Mouse (Mus musculus) hindbrain, postnatal 0 days (tissue): ENCODE measurements around the gene Gm28035. TPM values are rescaled to one million over a fixed set of nuclear protein-coding genes. Genes with fewer than 3 reads are reported as not detected.
A peak's percentile ranks its signal among the peaks of the same experiment; 100 is the strongest.

Experiments used
- ATAC-seq: fragments of 200-750 bp; cut with Nextera tagmentation; 2 replicates; pipeline ENCODE4 v1.8.0; 2017; ENCODE audit warnings: mild to moderate bottlenecking, moderate TSS enrichment, moderate library complexity
- DNase-seq: peaks from one replicate; pipeline ENCODE4 v3.0.0-alpha.2; 2015; ENCODE audit warnings: low spot score
- H3K27ac ChIP-seq: fragments of 300-500 bp; sonication (generic); 2 replicates; pipeline ENCODE4 v1.5.1; 2014; ENCODE audit warnings: mild to moderate bottlenecking
- H3K27me3 ChIP-seq: fragments of 300-500 bp; sonication (generic); 2 replicates; pipeline ENCODE4 v1.6.1; 2014; ENCODE audit warnings: low read length, mixed read lengths; ENCODE audit not compliant: insufficient read depth
- H3K36me3 ChIP-seq: fragments of 300-500 bp; sonication (generic); 2 replicates; pipeline ENCODE4 v1.6.1; 2014; ENCODE audit warnings: low read length, mixed read lengths; ENCODE audit not compliant: insufficient read depth
- H3K4me1 ChIP-seq: fragments of 300-500 bp; sonication (generic); 2 replicates; pipeline ENCODE4 v1.6.1; 2014; ENCODE audit warnings: antibody characterized with exemption, low read length, mixed read lengths; ENCODE audit not compliant: insufficient read depth
- H3K4me2 ChIP-seq: fragments of 300-500 bp; sonication (generic); 2 replicates; pipeline ENCODE4 v1.6.1; 2014; ENCODE audit warnings: low read depth, mild to moderate bottlenecking, low read length, moderate library complexity, mixed read lengths
- H3K4me3 ChIP-seq: fragments of 300-500 bp; sonication (generic); 2 replicates; pipeline ENCODE4 v1.5.1; 2014; ENCODE audit warnings: low read length
- H3K9ac ChIP-seq: fragments of 300-500 bp; sonication (generic); replicated peaks from 2 replicates; pipeline ENCODE4 v1.6.1; 2014; ENCODE audit warnings: mild to moderate bottlenecking, low read length, moderate library complexity, mixed read lengths
- H3K9me3 ChIP-seq: fragments of 300-500 bp; sonication (generic); 2 replicates; pipeline ENCODE4 v1.6.1; 2016; ENCODE audit warnings: low read length, mixed read lengths
- CTCF ChIP-seq: IDR thresholded peaks from 2 replicates; pipeline ENCODE4 v1.5.1; 2016; ENCODE audit warnings: antibody characterized with exemption, control low read depth, low read depth
- WGBS: fragments of 180-500 bp; shearing (Covaris S2); extraction: QIAGEN DNeasy Blood & Tissue Kit; methylation state at CpG from one replicate; pipeline ENCODE4 v1.1.7; 2014; 5-methylcytosine and 5-hydroxymethylcytosine counted together
- polyA plus RNA-seq: library from polyadenylated mRNA; unstranded; fragments of >200 nt; fragmentation: Nextera tagmentation; extraction: Ambion mirVana; gene quantifications from 2 replicates; pipeline ENCODE4 v1.2.1, GENCODE M21; 2015
- total RNA-seq: library from RNA; depleted of rRNA; stranded (reverse); fragments of >200 nt; gene quantifications from 2 replicates; pipeline ENCODE4 v1.2.3, GENCODE M21; 2014

Gm28035 gene
- total and polyA plus RNA-seq, 2 experiments from 2014 or later: 0.31 to 15.1 TPM

GRCm38 (mm10) chr2:30255631-30256395 is 15.4 kb downstream of the Gm28035 start:
- no peak overlapping the region for H3K9ac ChIP-seq
- ATAC-seq (no peak), DNase-seq (no peak)
- H3K36me3 ChIP-seq: peaks cover 41% of the 10 kb centered on the region
- no peaks in the 10 kb centered on the region; the same call in 1 of the 2 replicates for H3K4me1 ChIP-seq
- WGBS: 96% methylated on average over 42 of the region's 42 CpGs
- TF ChIP-seq CTCF: no peak
- no peak overlapping the region for H3K27ac ChIP-seq
- H3K9me3 ChIP-seq: no peaks in the 10 kb centered on the region
- H3K4me2 ChIP-seq: no peak overlapping the region
- H3K4me3 ChIP-seq: no peak overlapping the region
- H3K27me3 ChIP-seq: no peaks in the 10 kb centered on the region

GRCm38 (mm10) chr2:30256616-30257350 is 16.4 kb downstream of the Gm28035 start:
- H3K36me3 ChIP-seq: peaks cover 42% of the 10 kb centered on the region
- ATAC-seq: no peak
- WGBS: 97% methylated on average over 30 of the region's 30 CpGs

GRCm38 (mm10) chr2:30257699-30258460 is 17.5 kb downstream of the Gm28035 start:
- no peak overlapping the region for H3K27ac ChIP-seq
- no peak for DNase-seq
- no peaks in the 10 kb centered on the region for H3K27me3 ChIP-seq
- no peaks in the 10 kb centered on the region; the same call in 1 of the 2 replicates for H3K4me1 ChIP-seq
- peaks cover 47% of the 10 kb centered on the region for H3K36me3 ChIP-seq
- no peak overlapping the region for H3K4me2 ChIP-seq
- no peak overlapping the region for H3K4me3 ChIP-seq
- no peak for TF ChIP-seq CTCF
- WGBS: 85% methylated on average over 7 of the region's 7 CpGs
- no peak overlapping the region for H3K9ac ChIP-seq
- no peaks in the 10 kb centered on the region for H3K9me3 ChIP-seq
- no peak for ATAC-seq

More at GRCm38 (mm10) chr2:30256616-30257350, 16.4 kb downstream of the Gm28035 start:
- no peak overlapping the region for H3K4me3 ChIP-seq
- no peaks in the 10 kb centered on the region for H3K27me3 ChIP-seq
- H3K9ac ChIP-seq: no peak overlapping the region
- DNase-seq: no peak
- H3K4me1 ChIP-seq: no peaks in the 10 kb centered on the region; the same call in 1 of the 2 replicates
- H3K27ac ChIP-seq: no peak overlapping the region
- no peaks in the 10 kb centered on the region for H3K9me3 ChIP-seq
- no peak for TF ChIP-seq CTCF
- no peak overlapping the region for H3K4me2 ChIP-seq

- no peak overlapping the region for H3K4me3 ChIP-seq
- H3K27me3 ChIP-seq: no peaks in the 10 kb centered on the region
- no peak for TF ChIP-seq CTCF
- 89% methylated on average over 4 of the region's 4 CpGs for WGBS
- peaks cover 48% of the 10 kb centered on the region for H3K36me3 ChIP-seq
- no peak overlapping the region for H3K27ac ChIP-seq
- H3K4me1 ChIP-seq: peaks cover 4% of the 10 kb centered on the region; the same call in 1 of the 2 replicates
- H3K9me3 ChIP-seq: no peaks in the 10 kb centered on the region
- DNase-seq (no peak), ATAC-seq (no peak)
- no peak overlapping the region for H3K4me2 ChIP-seq
- H3K9ac ChIP-seq: no peak overlapping the region
These were observed 18.2 kb downstream of the Gm28035 start for GRCm38 (mm10) chr2:30258600-30258999.

- WGBS: 80% methylated on average over 15 of the region's 15 CpGs
- Histone ChIP-seq H3K9me3 (no peaks in the 10 kb centered on the region), H3K27ac (no peak overlapping the region), H3K36me3 (peaks cover 56% of the 10 kb centered on the region), H3K27me3 (no peaks in the 10 kb centered on the region), H3K4me3 (no peak overlapping the region), H3K9ac (no peak overlapping the region), H3K4me2 (no peak overlapping the region), H3K4me1 (peaks cover 12% of the 10 kb centered on the region; the same call in 1 of the 2 replicates)
- ATAC-seq (no peak), DNase-seq (peak; percentile 21)
- no peak for TF ChIP-seq CTCF
These were observed 19.0 kb downstream of the Gm28035 start for GRCm38 (mm10) chr2:30259131-30260064.
